Mouse (Mus musculus): Measurements from ENCODE around the gene Pgghg.
A peak's percentile ranks its signal among the peaks of the same experiment; 100 is the strongest.

Pgghg gene

DNA sequence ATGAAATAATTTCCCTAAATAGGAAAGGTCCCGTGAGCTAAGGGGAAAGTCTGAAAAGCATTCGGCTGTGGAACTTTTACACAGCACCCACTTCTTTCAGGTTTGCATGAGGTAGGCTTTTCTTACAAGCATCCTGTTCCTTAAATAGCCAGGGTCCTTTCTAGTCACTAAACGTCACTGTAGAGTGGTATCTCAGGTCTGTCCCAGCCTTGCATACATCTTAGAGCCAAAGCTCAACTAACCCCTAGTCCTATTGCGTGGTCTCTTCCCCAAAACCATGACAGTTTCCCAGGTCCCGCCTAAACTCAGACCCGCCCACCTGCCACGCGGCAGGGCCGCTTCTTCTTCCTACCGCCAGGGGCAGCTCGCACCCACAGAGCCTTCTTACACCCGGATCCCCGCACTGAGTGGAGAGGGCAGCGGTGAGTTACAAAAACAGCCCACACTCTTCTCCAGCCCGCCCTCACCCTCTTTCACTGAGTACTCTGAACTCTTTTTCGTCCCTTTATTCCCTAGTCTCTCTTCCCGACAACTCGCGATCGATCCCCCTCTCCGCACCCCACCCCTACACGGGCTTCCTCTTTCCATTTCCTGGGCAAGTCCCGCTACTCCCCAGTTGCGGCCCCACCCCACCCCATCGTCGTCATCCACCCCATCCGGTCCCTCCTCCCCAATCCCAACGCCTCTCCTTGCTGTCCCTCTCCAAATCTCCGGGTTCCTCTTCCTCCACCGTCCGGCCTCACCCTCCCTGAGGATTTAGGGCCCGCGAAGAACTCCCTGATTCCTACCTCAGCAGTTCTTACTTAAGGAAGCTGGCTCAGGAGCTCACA, at the start of gene Pgghg:
Pgghg (plus strand) TSS at position 170 of the 830 bp plus-strand sequence.
- peak; percentile 91 for DNase-seq (ENCODE audit: low read depth, low spot score)

DNA sequence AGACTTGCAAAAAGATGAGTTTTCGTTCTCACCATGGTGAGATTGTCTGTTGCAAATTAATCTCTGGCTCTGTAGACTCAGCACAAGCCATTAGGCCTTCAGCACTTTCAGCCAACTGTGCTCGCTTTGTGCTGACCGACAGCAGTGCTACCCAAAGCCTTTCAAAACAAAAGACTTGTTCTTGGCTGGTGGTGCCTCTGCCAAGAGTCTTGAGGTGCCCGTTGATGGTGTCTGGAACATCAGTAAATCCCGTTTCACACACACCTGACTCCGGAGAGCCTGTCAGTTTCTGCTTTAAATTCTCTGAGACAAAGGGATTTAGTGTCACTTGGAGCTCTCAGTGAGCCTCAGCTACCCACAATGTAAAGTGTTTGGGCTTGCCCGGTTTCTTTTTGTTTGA, 47.2 kb upstream of the Pgghg start:
- DNase-seq (ENCODE audit: low read depth, low spot score) = no peak

DNA sequence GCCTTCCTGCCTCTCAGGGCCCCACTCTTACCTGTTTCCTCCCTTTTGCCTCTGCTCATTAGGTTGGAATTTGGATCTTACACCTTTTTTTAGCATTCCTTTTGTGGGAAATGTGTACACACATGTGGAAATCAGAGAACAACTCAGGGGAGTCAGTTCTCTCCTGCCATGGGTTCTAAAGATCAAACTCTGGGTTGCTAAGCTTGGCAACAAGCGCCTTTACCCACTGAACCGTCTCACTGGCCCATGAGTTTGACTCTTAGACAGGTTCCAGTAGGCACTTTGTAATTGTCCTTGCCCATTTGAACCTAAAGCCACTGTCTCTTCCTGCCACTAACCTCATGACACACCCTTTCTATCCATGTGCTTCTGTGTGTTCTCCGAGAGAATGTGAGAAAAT, 46.6 kb upstream of the Pgghg start:
- no peak for DNase-seq (ENCODE audit: low read depth, low spot score)

GRCm38 (mm10) chr7:140897863-140898262, 43.3 kb upstream of the Pgghg start:
- no peak for DNase-seq (ENCODE audit: low read depth, low spot score)

GRCm38 (mm10) chr7:140899121-140899520, 42.1 kb upstream of the Pgghg start:
- DNase-seq (ENCODE audit: low read depth, low spot score) = no peak

DNA sequence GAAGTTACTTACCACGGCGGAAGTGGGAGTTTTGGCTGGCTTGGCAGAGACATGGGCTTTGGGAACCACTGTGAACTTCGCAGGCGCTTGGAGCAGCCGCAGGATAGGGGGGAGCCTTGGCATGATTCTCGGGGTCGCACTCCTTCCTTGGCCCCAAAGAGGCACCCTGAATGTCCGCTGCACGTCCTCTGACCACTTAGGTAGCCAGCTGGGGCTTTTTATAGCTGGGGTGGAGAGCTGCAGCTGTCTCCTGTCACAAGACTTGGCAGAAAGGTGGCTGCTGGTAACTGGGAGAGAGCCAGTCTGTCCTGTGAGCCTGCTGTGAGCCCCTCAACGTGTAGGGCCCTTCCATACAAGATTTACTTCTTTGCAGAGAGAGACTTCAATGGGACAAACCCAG, 41.0 kb upstream of the Pgghg start, which contains the start of gene Cox8b:
Cox8b (minus strand) TSS at position 227 of the 400 bp plus-strand sequence.
- no peak for DNase-seq (ENCODE audit: low read depth, low spot score)

- no peak for DNase-seq (ENCODE audit: low read depth, low spot score)
These were observed 38.9 kb upstream of the Pgghg start for GRCm38 (mm10) chr7:140902036-140902875.

- peak; percentile 78 for DNase-seq (ENCODE audit: low read depth, low spot score)
These were observed 38.0 kb upstream of the Pgghg start for GRCm38 (mm10) chr7:140903212-140903611.

GRCm38 (mm10) chr7:140905642-140906081, 35.5 kb upstream of the Pgghg start:
- no peak for DNase-seq (ENCODE audit: low read depth, low spot score)

DNA sequence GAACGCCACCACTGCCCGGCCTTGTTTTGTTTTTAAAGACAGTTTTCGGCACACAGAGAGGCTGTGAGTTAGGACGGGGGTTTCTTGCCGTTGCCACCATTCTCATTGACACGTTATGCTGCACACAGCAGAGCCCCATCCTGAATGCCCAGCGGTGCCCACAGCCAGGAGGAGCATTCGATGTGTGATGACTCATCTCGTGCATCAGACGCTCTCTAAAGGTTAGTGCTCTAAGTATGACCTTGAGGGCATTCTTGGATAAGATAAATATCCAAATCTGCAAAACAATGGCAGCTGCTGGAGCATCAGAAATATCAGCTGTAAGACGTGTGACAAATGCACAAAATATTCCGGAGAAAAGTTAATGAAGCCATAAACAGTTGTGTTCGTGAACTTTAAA, 34.1 kb upstream of the Pgghg start:
- no peak for DNase-seq (ENCODE audit: low read depth, low spot score)

- no peak for DNase-seq (ENCODE audit: low read depth, low spot score)
These were observed 33.5 kb upstream of the Pgghg start for GRCm38 (mm10) chr7:140907697-140908096.

DNA sequence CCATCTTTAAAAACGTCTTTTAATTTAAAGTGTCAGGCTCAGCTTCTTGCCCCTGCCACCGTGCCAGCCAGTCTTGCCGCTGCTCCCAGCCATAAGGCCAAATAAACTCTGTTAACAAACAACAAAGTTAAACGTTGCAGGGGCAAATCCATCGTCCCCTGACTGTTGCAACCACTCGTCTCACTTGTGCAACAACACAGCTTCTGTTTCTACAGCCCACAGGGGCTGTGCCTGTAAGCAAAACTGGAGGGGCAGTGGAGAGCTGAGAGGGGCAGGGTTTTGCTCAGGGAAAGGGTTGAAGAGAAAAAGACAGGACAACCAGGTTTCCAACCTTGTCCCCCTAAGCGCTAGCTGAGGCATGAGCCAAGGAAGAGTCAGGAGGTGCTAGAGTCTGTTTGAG, 33.0 kb upstream of the Pgghg start:
- DNase-seq (ENCODE audit: low read depth, low spot score) = no peak

DNA sequence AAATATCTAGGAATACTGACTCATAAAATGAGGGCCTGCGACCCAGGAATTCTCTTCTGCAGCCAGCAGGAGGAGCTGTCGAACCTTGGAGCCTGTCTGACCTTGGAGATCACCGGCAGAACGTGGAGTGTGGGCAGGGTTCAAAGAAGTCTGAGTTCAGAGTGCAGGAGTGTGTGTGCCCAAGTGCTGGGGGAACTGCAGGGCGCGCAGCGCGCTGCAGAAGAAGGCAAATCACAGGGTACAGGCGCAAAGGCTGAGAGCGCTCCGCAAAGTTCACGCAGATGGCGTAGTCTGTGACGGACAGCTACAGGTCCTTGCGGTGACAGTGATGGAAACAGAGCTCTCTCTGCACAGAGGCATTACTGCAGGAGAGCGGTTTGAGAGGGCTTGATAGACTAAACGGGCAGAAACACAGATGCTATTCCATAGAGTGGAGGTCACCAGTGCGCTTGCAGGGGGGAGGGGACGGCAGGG, 32.5 kb upstream of the Pgghg start:
- peak; percentile 86 for DNase-seq (ENCODE audit: low read depth, low spot score)

DNA sequence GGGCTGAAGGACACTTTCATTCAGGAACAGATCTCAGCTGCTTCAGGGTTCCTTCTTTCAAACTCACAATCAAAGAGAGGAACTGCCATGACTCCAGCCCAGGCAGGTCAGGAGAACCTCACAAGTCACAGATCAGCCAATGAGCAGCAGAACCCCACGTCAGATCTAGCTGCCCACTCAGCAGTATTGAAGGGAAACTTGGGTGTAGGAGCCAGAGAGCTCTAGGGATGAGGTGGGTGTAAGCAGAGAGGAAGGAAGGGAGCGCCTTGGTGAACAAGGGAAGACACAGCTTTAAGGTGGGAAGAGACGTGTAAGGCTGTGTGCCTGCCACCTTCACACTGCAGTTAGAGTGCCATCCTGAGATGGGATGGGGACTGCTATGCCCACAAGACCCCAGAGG, 28.9 kb upstream of the Pgghg start:
- DNase-seq (ENCODE audit: low read depth, low spot score) = no peak

DNA sequence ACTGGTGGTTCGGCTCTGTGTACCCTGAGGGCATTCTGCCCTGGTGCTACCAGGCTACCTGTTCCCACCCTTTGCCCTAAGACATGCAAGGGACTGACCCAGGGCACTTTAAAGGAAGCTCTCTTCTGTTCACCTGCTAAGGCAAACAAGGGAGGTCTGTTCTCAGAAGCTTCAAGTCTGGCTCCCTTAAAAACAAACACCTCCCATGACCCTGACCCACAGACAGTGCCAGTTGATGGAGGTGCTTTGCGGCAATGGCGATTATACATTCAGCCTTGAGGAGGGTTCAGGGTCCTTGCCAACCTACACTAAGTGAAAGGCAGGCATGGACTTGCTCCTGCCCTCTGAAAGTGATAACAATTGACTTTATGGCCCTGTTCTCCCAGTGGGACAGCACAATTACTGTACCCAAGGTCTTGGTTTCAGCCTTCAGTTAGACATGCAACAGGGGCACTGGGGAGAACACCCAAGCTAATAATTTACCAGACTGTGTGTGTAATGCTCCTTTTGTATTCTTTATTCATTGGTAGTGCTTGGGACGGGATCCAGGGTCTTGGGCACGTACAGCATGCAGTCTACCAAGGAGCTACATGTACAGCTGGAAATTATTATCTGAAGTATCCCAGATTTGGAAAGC, 28.2 kb upstream of the Pgghg start:
- no peak for DNase-seq (ENCODE audit: low read depth, low spot score)

DNA sequence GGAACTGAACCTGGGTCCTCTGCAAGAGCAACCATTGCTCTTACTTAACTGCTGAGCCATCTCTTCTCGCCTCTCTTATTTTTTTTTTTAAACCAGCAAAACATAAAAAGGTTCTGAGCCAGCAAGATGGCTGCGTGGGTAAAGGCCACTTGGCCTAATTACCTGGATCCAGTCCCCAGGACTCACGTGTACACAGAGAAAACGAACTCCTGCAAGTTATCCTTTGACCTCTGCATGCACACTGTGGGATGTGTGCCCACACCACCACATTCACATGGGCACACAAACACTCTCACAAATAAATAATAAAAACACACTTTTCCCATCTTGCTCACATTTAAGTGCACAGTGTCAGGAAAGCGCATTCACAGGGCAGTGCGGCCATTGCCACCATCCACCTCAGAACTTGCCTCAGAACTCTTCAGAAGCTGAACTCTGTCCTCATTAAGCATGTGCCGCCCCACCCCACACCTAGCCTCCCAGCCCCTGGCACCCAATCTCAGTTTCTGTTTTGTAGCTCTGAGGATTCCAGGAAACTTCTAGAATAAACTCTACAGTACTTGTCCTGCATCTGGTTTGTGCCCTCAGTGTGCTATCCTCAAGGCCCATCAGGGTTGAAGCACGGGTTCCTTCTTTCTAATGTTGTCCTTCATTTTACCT, 27.0 kb upstream of the Pgghg start:
- no peak for DNase-seq (ENCODE audit: low read depth, low spot score)

DNA sequence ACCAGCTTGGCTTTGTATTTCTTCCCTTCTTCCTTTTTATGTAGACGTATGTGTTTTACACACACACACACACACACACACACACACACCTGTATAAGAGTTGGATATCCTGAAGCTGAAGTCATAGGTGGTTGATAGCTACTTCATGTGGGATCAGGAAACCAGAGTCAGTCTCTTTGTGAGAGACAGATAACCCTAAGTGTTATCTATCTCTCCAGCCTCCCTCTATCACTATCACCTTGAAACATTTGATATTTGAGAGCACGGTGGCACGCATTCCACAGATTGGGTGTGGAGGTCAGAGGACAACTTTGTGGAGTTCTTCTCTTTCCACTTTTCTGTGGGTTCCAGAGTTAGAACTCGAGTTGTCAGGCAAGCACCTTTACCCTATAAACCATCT, 21.3 kb upstream of the Pgghg start:
- DNase-seq (ENCODE audit: low read depth, low spot score) = no peak

DNA sequence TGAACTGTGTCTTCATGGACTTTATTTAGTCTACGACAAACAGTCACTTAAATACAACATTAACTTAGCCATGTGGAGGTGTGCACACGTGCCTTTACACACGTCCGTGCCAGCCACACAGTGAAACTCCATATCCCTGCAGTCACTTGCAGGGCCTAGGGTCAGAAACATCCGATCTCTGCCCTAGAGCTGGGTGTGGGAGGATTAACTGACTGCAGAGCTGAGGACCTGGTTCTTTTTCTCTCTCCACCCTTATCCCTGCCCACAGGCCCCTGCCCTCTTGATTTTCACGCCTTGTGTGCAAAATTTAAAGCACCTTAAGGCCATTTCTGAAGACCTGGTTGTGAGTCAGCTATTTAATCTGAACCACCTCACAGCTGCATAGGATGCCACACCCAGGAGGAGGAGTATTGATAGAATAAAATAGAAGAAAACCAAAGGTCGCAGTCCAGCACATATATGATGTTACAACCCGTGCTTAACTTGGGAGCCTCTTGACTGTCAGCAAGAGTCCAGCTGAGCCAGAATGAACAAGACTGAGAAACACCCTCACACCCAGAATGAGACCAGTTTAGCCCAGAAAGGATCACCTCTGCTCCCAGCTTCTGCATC, 20.7 kb upstream of the Pgghg start, which contains the start of gene Nlrp6:
Nlrp6 (plus strand) TSS at position 485 of the 612 bp plus-strand sequence.
- no peak for DNase-seq (ENCODE audit: low read depth, low spot score)

DNA sequence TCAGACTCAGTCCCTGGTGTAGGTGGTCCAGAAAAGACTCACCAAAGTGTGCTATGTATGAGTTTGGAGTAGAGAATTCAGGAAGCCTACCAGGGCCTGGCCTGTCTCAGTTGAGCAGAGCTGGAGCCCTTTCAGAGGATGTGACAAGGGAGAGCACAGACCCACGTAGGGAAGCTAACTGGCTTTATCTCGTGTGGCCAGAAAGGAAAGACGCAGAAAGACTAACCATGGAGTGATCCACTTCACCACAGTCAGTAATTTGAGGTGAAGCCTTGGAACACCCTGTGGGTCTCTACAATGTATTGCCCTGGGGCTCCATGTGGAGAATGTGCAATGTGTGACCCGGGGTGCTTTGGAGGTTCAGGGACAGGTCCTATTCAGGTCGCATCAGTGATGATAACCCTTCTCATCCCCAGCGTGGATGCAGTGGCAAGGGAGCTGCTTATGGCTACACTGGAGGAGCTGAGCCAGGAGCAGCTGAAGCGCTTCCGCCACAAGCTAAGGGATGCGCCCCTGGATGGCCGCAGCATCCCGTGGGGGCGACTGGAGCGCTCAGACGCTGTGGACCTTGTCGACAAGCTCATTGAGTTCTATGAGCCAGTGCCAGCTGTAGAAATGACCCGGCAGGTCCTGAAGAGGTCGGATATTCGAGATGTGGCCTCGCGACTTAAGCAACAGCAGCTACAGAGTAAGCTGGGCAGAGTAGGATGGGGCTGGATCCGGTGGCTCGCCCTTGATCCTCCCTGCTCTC, 19.8 kb upstream of the Pgghg start:
- no peak for DNase-seq (ENCODE audit: low read depth, low spot score)

GRCm38 (mm10) chr7:140922398-140923069, 18.7 kb upstream of the Pgghg start:
- DNase-seq (ENCODE audit: low read depth, low spot score) = peak; percentile 36

Measured in CD4-positive, CD25-positive, alpha-beta regulatory T cell, adult 2 months (primary cell).